In genomic region chr8:22165251-22166079, GRCm38 (mm10) we compare ENCODE assay signal across 9 mouse cellular contexts. TPM values are rescaled to one million over a fixed set of nuclear protein-coding genes. Genes with fewer than 3 reads are reported as not detected.
DNase-seq lines count a peak whose midpoint lies in the region; ATAC-seq lines count a peak whose summit lies in the region.
"Had no signal": no experiment of that assay in that cellular context is flagged by ENCODE, and none has a peak within 500 bp of the region (broad histone marks: within the 10 kb centered on the region; RNA-seq: fewer than 3 reads in every experiment).

No protein-coding gene starts in this region.

- H3K27ac ChIP-seq in forebrain, embryonic 14.5 days (ENCODE audit: low read depth, low read length): peak overlapping the region; percentile 72; the same call in 1 of the 2 replicates
- H3K27ac ChIP-seq in liver, embryonic 12.5 days: peak overlapping the region; percentile 76

- peak; percentile 40 for ATAC-seq in CD4-positive, CD25-positive, alpha-beta regulatory T cell, adult 4 months
- ATAC-seq in forebrain, embryonic 14.5 days: peak; percentile 56
- peak; percentile 40 for ATAC-seq in liver, embryonic 12.5 days

- H3K9me3 ChIP-seq in forebrain, embryonic 14.5 days (replicated peaks; ENCODE audit: control insufficient read depth, low read length): no peaks in the 10 kb centered on the region
- H3K9me3 ChIP-seq in liver, embryonic 12.5 days (replicated peaks): no peaks in the 10 kb centered on the region

- H3K4me2 ChIP-seq in forebrain, embryonic 14.5 days (ENCODE audit: low read length): peak overlapping the region; percentile 47
- peak overlapping the region; percentile 78 for H3K4me2 ChIP-seq in liver, embryonic 12.5 days

- no peaks in the 10 kb centered on the region for H3K27me3 ChIP-seq in forebrain, embryonic 14.5 days (replicated peaks; ENCODE audit: control insufficient read depth, insufficient read depth, low read length)
- H3K27me3 ChIP-seq in liver, embryonic 12.5 days (replicated peaks): no peaks in the 10 kb centered on the region
- H3K27me3 ChIP-seq: Patski had no signal

- H3K9ac ChIP-seq in forebrain, embryonic 14.5 days (ENCODE audit: low read length): peak overlapping the region; percentile 62
- H3K9ac ChIP-seq in liver, embryonic 12.5 days: peak overlapping the region; percentile 67

- peak overlapping the region; percentile 44 for H3K4me3 ChIP-seq in forebrain, embryonic 14.5 days (ENCODE audit: low read depth, low read length)
- peak overlapping the region; percentile 64 for H3K4me3 ChIP-seq in liver, embryonic 12.5 days

- peak; percentile 63 for DNase-seq in heart, adult 11 months
- DNase-seq in heart, adult 9 months (ENCODE audit: low spot score in 2 of 2): no peak
- no peak for DNase-seq in forebrain, embryonic 14.5 days (ENCODE audit: low spot score)
- no peak for DNase-seq in adrenal gland, postnatal 25 days
- no peak for DNase-seq in testis, postnatal 10 days (ENCODE audit: low spot score)
- DNase-seq in right cerebral cortex, postnatal 4 days: no peak

- H3K36me3 ChIP-seq in forebrain, embryonic 14.5 days (ENCODE audit: control insufficient read depth, insufficient read depth, low read length): peaks cover 22% of the 10 kb centered on the region
- peaks cover 35% of the 10 kb centered on the region for H3K36me3 ChIP-seq in liver, embryonic 12.5 days

- no peaks in the 10 kb centered on the region for H3K4me1 ChIP-seq in forebrain, embryonic 14.5 days (ENCODE audit: control insufficient read depth, insufficient read depth, low read length)
- H3K4me1 ChIP-seq in liver, embryonic 12.5 days: peaks cover 19% of the 10 kb centered on the region

- WGBS in forebrain, embryonic 14.5 days: 54% methylated on average over 10 of the region's 10 CpGs
- WGBS in liver, embryonic 12.5 days (ENCODE audit: insufficient replicate concordance): 49% methylated on average over 10 of the region's 10 CpGs

RNA-seq across cellular contexts. Expression of gene Nek3, which starts 0.8 kb away (rescaled TPM):
- polyA plus RNA-seq in CD4-positive, CD25-positive, alpha-beta regulatory T cell, adult 4 months (2017; shearing (Covaris generic)): 1 to 10 TPM; 4.9 to 7.2 TPM
- 7.5 and 7.9 TPM in 2 replicates for polyA plus RNA-seq in forebrain, embryonic 14.5 days (2014; fragmentation: Nextera tagmentation; extraction: Ambion mirVana)
- polyA plus RNA-seq in liver, embryonic 12.5 days (2016; fragmentation: Nextera tagmentation; extraction: Ambion mirVana): 1.9 and 2.3 TPM in 2 replicates
- 6.6 and 7.8 TPM in 2 replicates for total RNA-seq in adrenal gland, postnatal 25 days (2021)

RNA-seq across cellular contexts. Expression of gene Ckap2, which starts 20.2 kb away (rescaled TPM):
- polyA plus RNA-seq in CD4-positive, CD25-positive, alpha-beta regulatory T cell, adult 4 months (2017; shearing (Covaris generic)): 1 to 10 TPM; 2.5 to 5.8 TPM
- 32.0 and 39.1 TPM in 2 replicates for polyA plus RNA-seq in forebrain, embryonic 14.5 days (2014; fragmentation: Nextera tagmentation; extraction: Ambion mirVana)
- 27.3 and 28.4 TPM in 2 replicates for polyA plus RNA-seq in liver, embryonic 12.5 days (2016; fragmentation: Nextera tagmentation; extraction: Ambion mirVana)
- total RNA-seq in adrenal gland, postnatal 25 days (2021): 7.6 and 10.7 TPM in 2 replicates

RNA-seq across cellular contexts. Expression of gene Vps36, which starts 27.1 kb away (rescaled TPM):
- 10 to 100 TPM; 29.4 to 34.6 TPM for polyA plus RNA-seq in CD4-positive, CD25-positive, alpha-beta regulatory T cell, adult 4 months (2017; shearing (Covaris generic))
- 29.1 and 32.8 TPM in 2 replicates for polyA plus RNA-seq in forebrain, embryonic 14.5 days (2014; fragmentation: Nextera tagmentation; extraction: Ambion mirVana)
- polyA plus RNA-seq in liver, embryonic 12.5 days (2016; fragmentation: Nextera tagmentation; extraction: Ambion mirVana): 13.4 and 13.9 TPM in 2 replicates
- total RNA-seq in adrenal gland, postnatal 25 days (2021): 35.5 and 40.7 TPM in 2 replicates

RNA-seq across cellular contexts. Expression of gene Nek5, which starts 40.6 kb away (rescaled TPM):
- not detected for polyA plus RNA-seq in CD4-positive, CD25-positive, alpha-beta regulatory T cell, adult 4 months (2017; shearing (Covaris generic))
- polyA plus RNA-seq in forebrain, embryonic 14.5 days (2014; fragmentation: Nextera tagmentation; extraction: Ambion mirVana): 0.54 and 0.65 TPM in 2 replicates
- polyA plus RNA-seq in liver, embryonic 12.5 days (2016; fragmentation: Nextera tagmentation; extraction: Ambion mirVana): not detected in 2 replicates
- 3.7 and 4.8 TPM in 2 replicates for total RNA-seq in adrenal gland, postnatal 25 days (2021)
